Mouse (Mus musculus) erythroblast, embryonic 14.5 days (primary cell): ENCODE results near the gene Nrros. TPM values are rescaled to one million over a fixed set of nuclear protein-coding genes. Genes with fewer than 3 reads are reported as not detected.

Experiments
- H3K27me3 ChIP-seq: 2 replicates; pipeline ENCODE4 v1.6.1; 2012; ENCODE audit warnings: inconsistent platforms; ENCODE audit not compliant: control insufficient read depth
- H3K36me3 ChIP-seq: 2 replicates; pipeline ENCODE4 v1.6.1; 2012; ENCODE audit warnings: mild to moderate bottlenecking, inconsistent platforms; ENCODE audit not compliant: control insufficient read depth
- H3K4me1 ChIP-seq: 2 replicates; pipeline ENCODE4 v1.6.1; 2012; ENCODE audit warnings: inconsistent platforms; ENCODE audit not compliant: control insufficient read depth
- H3K4me3 ChIP-seq: replicated peaks from 2 replicates; pipeline ENCODE3; 2012; ENCODE audit warnings: moderate library complexity, mild to moderate bottlenecking, inconsistent platforms
- H3K9me3 ChIP-seq: 2 replicates; pipeline ENCODE4 v1.6.1; 2012; ENCODE audit warnings: low read length, inconsistent platforms, mixed read lengths; ENCODE audit not compliant: control insufficient read depth
- GATA1 ChIP-seq: IDR thresholded peaks from 2 replicates; pipeline ENCODE4 v1.6.1; 2012; ENCODE audit warnings: low read length, inconsistent platforms, mixed read lengths
- TAL1 ChIP-seq: IDR thresholded peaks from 3 replicates; pipeline ENCODE4 v1.6.1; 2012; ENCODE audit warnings: low read length, inconsistent platforms, mixed read lengths
- polyA plus RNA-seq: library from polyadenylated mRNA; stranded (reverse); fragments of >175 nt; gene quantifications from 2 replicates; pipeline ENCODE4 v1.2.3, GENCODE M21; 2012

The Nrros gene
- polyA plus RNA-seq, 1 experiment: 0.60 TPM

DNA sequence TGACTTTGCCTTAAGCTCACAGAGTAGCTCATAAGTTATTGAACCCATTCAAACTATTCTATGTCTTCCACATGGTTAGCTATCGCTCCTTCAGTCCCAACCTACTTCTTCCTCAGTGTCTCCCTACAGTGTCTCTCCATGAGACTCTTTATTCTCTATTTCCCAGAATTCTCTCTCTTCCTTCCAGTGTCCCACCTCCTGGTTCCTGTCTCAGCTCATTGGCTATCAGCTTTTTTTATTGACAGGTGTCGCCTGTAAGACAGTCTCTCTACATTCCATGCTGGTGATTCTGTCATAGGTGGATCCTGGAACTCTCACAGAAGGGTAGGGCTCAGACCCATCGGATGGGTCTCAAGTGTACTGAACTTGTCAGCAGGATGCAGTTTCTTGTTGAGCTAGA is 40.0 kb downstream of the Nrros start:
- TF ChIP-seq TAL1 (no peak), GATA1 (no peak)

DNA sequence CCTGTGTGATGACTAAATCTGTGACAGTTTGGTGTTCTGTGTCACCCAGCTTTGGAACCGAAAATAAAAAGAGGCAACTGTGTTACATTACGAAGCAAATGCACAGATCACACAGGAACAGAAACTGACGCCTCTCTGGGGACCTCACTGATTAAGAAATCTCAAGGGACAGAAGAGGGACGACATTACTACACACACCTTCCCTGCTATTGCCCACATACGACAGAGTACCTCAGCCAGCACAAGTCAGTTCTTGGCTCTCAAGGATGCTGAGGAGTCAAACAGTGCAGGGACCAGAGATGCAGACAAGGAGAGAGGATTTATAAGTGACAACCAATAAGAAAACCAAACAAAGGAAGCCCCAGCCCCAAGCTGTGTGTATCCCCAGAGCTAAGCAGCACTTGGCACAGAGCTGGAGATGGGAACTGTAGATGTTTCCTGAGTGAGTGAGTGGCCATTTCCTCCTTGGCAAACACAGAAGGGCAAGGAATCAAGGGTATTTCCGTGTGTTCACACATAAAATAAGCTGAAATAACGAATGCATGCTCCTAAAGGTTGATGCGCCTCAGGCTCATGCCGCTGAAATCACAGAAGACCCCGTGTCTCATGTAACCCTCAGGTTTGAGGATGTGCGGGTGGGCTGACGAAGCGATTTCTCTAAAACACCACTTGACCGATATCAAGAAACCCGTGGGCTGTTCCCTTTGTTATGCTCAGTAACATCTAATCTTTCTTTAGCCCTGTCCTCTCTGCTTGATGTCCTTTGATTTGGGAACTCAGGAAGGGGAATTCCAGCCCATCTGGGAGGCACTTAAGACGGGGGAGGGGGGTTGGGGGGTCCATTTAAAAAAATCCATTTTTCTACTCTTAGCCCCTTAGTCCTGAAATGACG is 40.7 kb downstream of the Nrros start:
- H3K9me3 ChIP-seq: no peaks in the 10 kb centered on the region
- H3K27me3 ChIP-seq: 0 out of 2 replicates have a peak, but pooled peaks cover 2% of the 10 kb centered on the region
- H3K4me3 ChIP-seq: no peak overlapping the region
- TF ChIP-seq TAL1: no peak
- TF ChIP-seq GATA1: no peak
- no peaks in the 10 kb centered on the region for H3K36me3 ChIP-seq
- peaks cover 5% of the 10 kb centered on the region for H3K4me1 ChIP-seq

More for the DNA sequence above, 40.0 kb downstream of the Nrros start:
- Histone ChIP-seq H3K36me3 (no peaks in the 10 kb centered on the region), H3K27me3 (0 out of 2 replicates have a peak, but pooled peaks cover 2% of the 10 kb centered on the region), H3K4me3 (no peak overlapping the region), H3K4me1 (peaks cover 11% of the 10 kb centered on the region), H3K9me3 (no peaks in the 10 kb centered on the region)

DNA sequence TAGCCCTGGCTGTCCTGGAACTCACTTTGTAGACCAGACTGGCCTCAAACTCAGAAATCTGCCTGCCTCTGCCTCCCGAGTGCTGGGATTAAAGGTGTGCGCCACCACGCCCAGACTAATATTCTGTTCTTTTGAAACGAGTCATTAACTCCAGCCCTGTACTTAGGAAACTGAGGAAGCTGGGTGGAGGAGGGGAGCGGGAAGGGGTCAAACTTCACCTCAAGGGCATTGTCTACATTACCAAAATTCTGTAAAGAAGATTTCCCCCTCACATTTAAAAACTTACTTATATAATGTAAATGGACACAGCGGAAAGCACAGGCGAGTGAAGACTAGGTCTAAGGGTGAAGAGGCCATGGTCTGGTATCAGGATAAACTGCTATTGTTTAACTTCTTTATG is 41.4 kb downstream of the Nrros start:
- H3K27me3 ChIP-seq: 0 out of 2 replicates have a peak, but pooled peaks cover 2% of the 10 kb centered on the region
- TF ChIP-seq GATA1 (no peak), TAL1 (no peak)
- H3K4me1 ChIP-seq: no peaks in the 10 kb centered on the region
- no peaks in the 10 kb centered on the region for H3K36me3 ChIP-seq
- H3K4me3 ChIP-seq: no peak overlapping the region
- H3K9me3 ChIP-seq: no peaks in the 10 kb centered on the region

DNA sequence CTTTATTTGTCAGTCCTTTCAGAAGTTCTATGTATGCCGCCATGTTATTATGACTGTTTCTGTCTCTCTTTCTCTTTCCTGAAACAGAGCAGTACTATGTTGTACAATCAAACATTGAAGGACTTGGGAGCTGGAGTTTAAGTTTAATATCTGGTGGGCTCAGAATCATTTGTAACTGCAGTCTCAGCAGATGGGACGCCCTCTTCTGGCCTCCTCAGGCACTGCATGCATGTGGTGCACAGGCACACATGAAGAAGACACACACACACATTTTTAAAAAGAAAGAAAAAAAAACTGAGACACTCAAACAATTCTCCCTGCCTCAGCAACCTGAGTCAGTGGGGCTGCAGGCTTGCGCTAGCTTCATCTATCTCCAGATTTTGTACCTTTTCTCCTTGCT is 44.9 kb downstream of the Nrros start:
- Histone ChIP-seq H3K27me3 (0 out of 2 replicates have a peak, but pooled peaks cover 2% of the 10 kb centered on the region), H3K4me3 (no peak overlapping the region), H3K36me3 (no peaks in the 10 kb centered on the region), H3K9me3 (no peaks in the 10 kb centered on the region), H3K4me1 (peaks cover 11% of the 10 kb centered on the region)
- no peak for TF ChIP-seq GATA1

DNA sequence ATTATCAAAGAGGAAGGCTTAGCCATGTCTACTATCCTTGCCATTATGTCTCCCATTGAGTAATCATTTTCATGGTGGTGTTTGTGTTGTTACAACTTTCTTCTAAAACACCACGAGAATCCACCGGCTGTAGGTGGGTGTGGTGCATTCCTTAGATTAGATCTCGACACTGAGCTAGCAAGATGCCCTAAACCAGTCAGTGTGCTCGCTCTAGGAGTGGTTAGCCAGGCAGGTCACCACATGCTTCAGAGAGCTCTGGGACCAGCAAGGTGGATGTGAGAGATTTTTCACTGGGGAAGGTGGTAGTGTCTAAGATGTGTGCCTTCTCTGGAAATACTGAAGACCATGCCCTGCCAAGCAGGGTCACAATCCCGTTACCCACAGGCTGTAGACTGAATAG is 49.2 kb downstream of the Nrros start:
- H3K9me3 ChIP-seq: no peaks in the 10 kb centered on the region
- H3K4me3 ChIP-seq: no peak overlapping the region
- TF ChIP-seq GATA1: no peak
- no peak for TF ChIP-seq TAL1
- no peaks in the 10 kb centered on the region for H3K36me3 ChIP-seq
- H3K27me3 ChIP-seq: no peaks in the 10 kb centered on the region
- peaks cover 38% of the 10 kb centered on the region for H3K4me1 ChIP-seq

DNA sequence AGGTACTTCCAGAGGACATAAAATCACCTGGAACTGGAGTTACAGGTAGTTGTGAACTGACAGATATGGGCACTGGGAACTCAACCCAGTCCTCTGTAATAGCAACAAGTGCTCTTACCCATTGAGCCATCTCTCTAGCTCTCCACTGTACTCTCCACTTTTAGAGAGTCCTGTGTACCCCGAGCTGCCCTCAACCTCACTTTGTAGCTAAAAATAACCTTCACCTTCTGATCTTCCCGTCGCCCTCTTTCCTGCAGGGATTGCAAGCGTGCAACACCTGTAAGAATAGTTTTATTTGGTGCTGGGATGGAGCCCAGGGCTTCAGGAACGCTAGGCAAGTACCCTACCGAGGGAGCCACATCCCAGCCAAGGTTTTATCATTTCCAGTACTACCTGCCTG is 49.6 kb downstream of the Nrros start:
- no peak overlapping the region for H3K4me3 ChIP-seq

DNA sequence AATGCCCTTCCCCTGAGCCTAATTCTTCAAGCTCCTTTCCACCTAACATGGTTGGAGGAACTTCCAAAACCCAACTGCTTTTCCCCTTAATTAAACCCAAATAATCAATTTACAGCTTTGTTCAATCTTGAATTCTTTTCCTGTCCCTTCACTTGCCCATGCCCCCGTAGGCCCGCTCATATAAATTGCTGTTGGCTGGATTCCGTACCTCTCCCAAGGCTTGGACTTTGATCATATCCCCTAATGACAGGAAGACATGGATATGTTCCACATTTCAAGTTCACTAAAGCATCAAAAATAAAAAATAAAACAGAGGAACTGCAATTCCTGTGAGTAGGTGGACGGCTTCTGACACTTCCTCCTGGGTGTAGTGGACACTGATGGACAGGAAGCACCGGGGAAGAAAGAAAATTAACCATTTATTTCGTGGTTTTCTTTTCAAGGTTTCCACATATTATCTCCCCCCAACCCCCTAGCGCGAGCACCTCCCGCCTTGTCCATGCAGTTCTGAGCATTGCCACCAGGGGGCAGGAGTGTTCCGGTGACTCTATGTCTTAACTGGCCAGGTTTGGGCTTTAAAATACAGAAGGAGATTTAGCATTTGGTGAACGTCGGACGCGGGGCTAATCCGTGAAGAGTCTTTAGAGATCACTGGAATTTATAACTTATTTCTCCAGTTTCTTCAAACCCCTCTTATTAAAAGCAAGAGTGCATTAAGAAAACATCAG is 50.3 kb downstream of the Nrros start:
- H3K36me3 ChIP-seq: no peaks in the 10 kb centered on the region
- H3K4me1 ChIP-seq: peaks cover 38% of the 10 kb centered on the region
- TF ChIP-seq TAL1: no peak
- TF ChIP-seq GATA1: no peak
- no peak overlapping the region for H3K4me3 ChIP-seq
- H3K27me3 ChIP-seq: no peaks in the 10 kb centered on the region
- H3K9me3 ChIP-seq: no peaks in the 10 kb centered on the region

More for the DNA sequence above, 49.6 kb downstream of the Nrros start:
- Histone ChIP-seq H3K36me3 (no peaks in the 10 kb centered on the region), H3K27me3 (no peaks in the 10 kb centered on the region), H3K9me3 (no peaks in the 10 kb centered on the region), H3K4me1 (peaks cover 38% of the 10 kb centered on the region)
- no peak for TF ChIP-seq GATA1
- no peak for TF ChIP-seq TAL1

DNA sequence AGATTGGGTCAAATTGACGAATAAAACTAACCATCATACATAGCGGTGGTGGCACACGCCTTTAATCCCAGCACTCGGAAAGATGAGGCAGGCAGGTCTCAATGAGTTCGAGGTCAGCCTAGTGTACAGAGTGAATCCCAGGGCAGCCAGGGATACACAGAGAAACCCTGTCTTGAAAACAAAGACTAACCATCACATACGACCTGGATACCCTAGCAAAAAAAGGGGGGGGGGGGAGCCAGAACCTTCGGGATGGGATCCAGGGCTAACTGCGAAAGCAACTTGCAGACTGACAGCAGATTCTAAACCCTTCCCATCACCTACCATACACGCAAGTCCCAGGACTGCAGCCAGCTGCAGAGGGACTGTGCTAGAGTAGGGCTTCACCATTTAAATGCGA is 51.0 kb downstream of the Nrros start:
- Histone ChIP-seq H3K9me3 (no peaks in the 10 kb centered on the region), H3K27me3 (no peaks in the 10 kb centered on the region), H3K4me1 (peaks cover 38% of the 10 kb centered on the region), H3K36me3 (no peaks in the 10 kb centered on the region), H3K4me3 (peak overlapping the region; percentile 14)
- TF ChIP-seq TAL1: no peak
- no peak for TF ChIP-seq GATA1

DNA sequence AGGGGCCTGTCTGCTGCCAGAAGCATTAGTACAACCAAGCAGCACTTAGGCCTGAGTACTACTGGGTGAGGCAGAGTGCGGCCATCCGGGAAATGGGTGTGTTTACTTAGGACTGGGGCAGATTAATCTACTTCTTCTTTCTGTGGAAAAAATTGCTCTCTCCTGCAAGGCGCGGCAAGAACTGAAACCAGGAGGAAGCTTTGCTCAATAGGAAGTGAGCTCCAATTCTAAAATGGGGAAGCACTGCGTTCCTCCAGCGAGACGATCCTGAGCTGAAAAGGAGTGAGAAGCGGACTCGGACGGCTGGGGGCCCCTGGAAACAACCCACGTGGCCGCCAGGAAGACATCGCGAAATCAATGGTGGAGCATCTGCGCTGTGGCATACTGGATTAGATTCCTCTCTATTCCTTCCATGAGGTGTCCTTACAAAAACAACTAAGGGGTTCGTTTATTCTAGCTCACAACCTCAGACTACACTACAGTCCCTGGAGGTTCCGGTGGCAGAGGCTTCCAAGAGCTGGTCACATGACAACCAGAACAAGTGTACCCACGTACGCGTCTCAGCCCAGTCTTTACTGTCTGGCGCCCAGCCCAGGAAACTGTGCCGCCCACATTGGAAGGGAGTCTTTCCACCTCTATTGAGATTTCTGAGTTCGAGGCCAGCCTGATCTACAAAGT is 51.7 kb downstream of the Nrros start:
- Histone ChIP-seq H3K4me3 (peak overlapping the region; percentile 46), H3K36me3 (no peaks in the 10 kb centered on the region), H3K4me1 (peaks cover 38% of the 10 kb centered on the region), H3K9me3 (no peaks in the 10 kb centered on the region), H3K27me3 (no peaks in the 10 kb centered on the region)
- no peak for TF ChIP-seq GATA1
- TF ChIP-seq TAL1: no peak
